8 mouse cellular contexts compared by ENCODE assay signal in genomic region chr19:46764763-46765117, GRCm38 (mm10). TPM values are rescaled to one million over a fixed set of nuclear protein-coding genes. Genes with fewer than 3 reads are reported as not detected.
DNase-seq lines count a peak whose midpoint lies in the region; ATAC-seq and TF ChIP-seq lines count a peak whose summit lies in the region.

No protein-coding gene starts in this region.

- peaks cover 13% of the 10 kb centered on the region for H3K27me3 ChIP-seq in kidney, embryonic 14.5 days (ENCODE audit: control insufficient read depth, insufficient read depth, low read length)
- peaks cover 17% of the 10 kb centered on the region for H3K27me3 ChIP-seq in embryonic facial prominence, embryonic 15.5 days
- peaks cover 6% of the 10 kb centered on the region for H3K27me3 ChIP-seq in midbrain, embryonic 11.5 days (ENCODE audit: control insufficient read depth, insufficient read depth, low read length)

- whole genome bisulfite sequencing in kidney, embryonic 14.5 days: 65% methylated on average over 9 of the region's 9 CpGs
- WGBS in bone marrow, adult 2 months: 65% methylated on average over 9 of the region's 9 CpGs
- WGBS in embryonic facial prominence, embryonic 15.5 days: 70% methylated on average over 9 of the region's 9 CpGs
- 62% methylated on average over 9 of the region's 9 CpGs for WGBS in midbrain, embryonic 11.5 days

- H3K4me1 ChIP-seq in kidney, embryonic 14.5 days (ENCODE audit: control insufficient read depth, insufficient read depth, low read length): peaks cover 17% of the 10 kb centered on the region; the same call in 1 of the 2 replicates
- H3K4me1 ChIP-seq in bone marrow, adult 2 months (ENCODE audit: control insufficient read depth, insufficient read depth, low read length): peaks cover 4% of the 10 kb centered on the region
- H3K4me1 ChIP-seq in embryonic facial prominence, embryonic 15.5 days: peaks cover 26% of the 10 kb centered on the region
- peaks cover 20% of the 10 kb centered on the region for H3K4me1 ChIP-seq in midbrain, embryonic 11.5 days (ENCODE audit: control insufficient read depth, insufficient read depth, low read length)

- no peaks in the 10 kb centered on the region for H3K36me3 ChIP-seq in kidney, embryonic 14.5 days (ENCODE audit: control insufficient read depth, insufficient read depth, low read length)
- H3K36me3 ChIP-seq in embryonic facial prominence, embryonic 15.5 days: no peaks in the 10 kb centered on the region
- H3K36me3 ChIP-seq in midbrain, embryonic 11.5 days (ENCODE audit: control insufficient read depth, insufficient read depth, low read length): no peaks in the 10 kb centered on the region

- ATAC-seq in kidney, embryonic 14.5 days (ENCODE audit: low FRiP score, low TSS enrichment): no peak
- ATAC-seq in embryonic facial prominence, embryonic 15.5 days (ENCODE audit: insufficient number of reproducible peaks, low FRiP score, low TSS enrichment, low read depth): no peak
- ATAC-seq in midbrain, embryonic 11.5 days (ENCODE audit: low FRiP score): no peak

- no peak for DNase-seq in kidney, postnatal 10 days
- DNase-seq in midbrain, embryonic 11.5 days (ENCODE audit: low spot score, missing footprints): peak; percentile 86
- DNase-seq in layer of hippocampus, postnatal 36 days: no peak
- DNase-seq in adrenal gland, postnatal 10 days: no peak
- no peak for DNase-seq in urinary bladder, postnatal 25 days (ENCODE audit: low spot score)

- H3K27ac ChIP-seq in kidney, embryonic 14.5 days (ENCODE audit: low read depth, low read length): no peak overlapping the region
- no peak overlapping the region for H3K27ac ChIP-seq in bone marrow, adult 2 months (ENCODE audit: control insufficient read depth, insufficient read depth, low read depth, low read length, poor library complexity)
- no peak overlapping the region for H3K27ac ChIP-seq in embryonic facial prominence, embryonic 15.5 days (replicated peaks)
- no peak overlapping the region for H3K27ac ChIP-seq in midbrain, embryonic 11.5 days (ENCODE audit: low read depth, low read length)

- no peak for TF ChIP-seq CTCF in bone marrow, adult 2 months (IDR thresholded peaks at IDR 0.05; ENCODE audit: control insufficient read depth, insufficient read depth, low read length)

- no peak for TF ChIP-seq POLR2A in bone marrow, adult 2 months (IDR thresholded peaks at IDR 0.05; ENCODE audit: borderline replicate concordance, control insufficient read depth, low read depth, low read length)

- no peaks in the 10 kb centered on the region for H3K9me3 ChIP-seq in kidney, embryonic 14.5 days (ENCODE audit: control insufficient read depth, low read length)
- no peaks in the 10 kb centered on the region for H3K9me3 ChIP-seq in embryonic facial prominence, embryonic 15.5 days (replicated peaks)
- no peaks in the 10 kb centered on the region for H3K9me3 ChIP-seq in midbrain, embryonic 11.5 days (ENCODE audit: control insufficient read depth, low read length)

- H3K4me2 ChIP-seq in kidney, embryonic 14.5 days (replicated peaks; ENCODE audit: low read depth, low read length): peak overlapping the region; percentile 95
- H3K4me2 ChIP-seq in embryonic facial prominence, embryonic 15.5 days (replicated peaks): 0 out of 2 replicates have a peak overlapping the region, but pooled peaks have one; percentile 10
- peak overlapping the region; percentile 34 for H3K4me2 ChIP-seq in midbrain, embryonic 11.5 days

- 0 out of 2 replicates have a peak overlapping the region, but pooled peaks have one; percentile 34 for H3K9ac ChIP-seq in kidney, embryonic 14.5 days (ENCODE audit: low read depth, low read length)
- no peak overlapping the region for H3K9ac ChIP-seq in embryonic facial prominence, embryonic 15.5 days
- no peak overlapping the region for H3K9ac ChIP-seq in midbrain, embryonic 11.5 days (ENCODE audit: low read length)

- H3K4me3 ChIP-seq in kidney, embryonic 14.5 days (ENCODE audit: low read length): peak overlapping the region; percentile 85; the same call in 1 of the 2 replicates
- H3K4me3 ChIP-seq in bone marrow, adult 2 months (replicated peaks; ENCODE audit: control insufficient read depth, low read depth, low read length): peak overlapping the region; percentile 59
- H3K4me3 ChIP-seq in embryonic facial prominence, embryonic 15.5 days (replicated peaks): no peak overlapping the region
- H3K4me3 ChIP-seq in midbrain, embryonic 11.5 days (ENCODE audit: low read depth, low read length): 0 out of 2 replicates have a peak overlapping the region, but pooled peaks have one; percentile 0

RNA-seq across cellular contexts. Expression of gene Cnnm2, which starts 3.3 kb away (rescaled TPM):
- 3.7 and 6.8 TPM in 2 replicates for polyA plus RNA-seq in kidney, embryonic 14.5 days (2014; fragmentation: Nextera tagmentation; extraction: Ambion mirVana)
- 5.7 and 10.5 TPM in 2 replicates for polyA plus RNA-seq in bone marrow, adult 2 months (2011; ENCODE audit: insufficient read depth, insufficient read length, low replicate concordance, missing spikeins)
- polyA plus RNA-seq in embryonic facial prominence, embryonic 15.5 days (2015; fragmentation: Nextera tagmentation; extraction: Ambion mirVana): 3.6 and 4.1 TPM in 2 replicates
- 4.5 and 4.9 TPM in 2 replicates for polyA plus RNA-seq in midbrain, embryonic 11.5 days (2014; fragmentation: Nextera tagmentation; extraction: Ambion mirVana)
- total RNA-seq in layer of hippocampus, postnatal 36 days (2021): 10 to 100 TPM; 36.6 to 39.8 TPM
- 10 to 100 TPM; 13.2 to 23.4 TPM for total RNA-seq in adrenal gland, postnatal 10 days (2021)

RNA-seq across cellular contexts. Expression of gene As3mt, which starts 57.5 kb away (rescaled TPM):
- 32.1 and 39.0 TPM in 2 replicates for polyA plus RNA-seq in kidney, embryonic 14.5 days (2014; fragmentation: Nextera tagmentation; extraction: Ambion mirVana)
- 3.9 and 8.5 TPM in 2 replicates for polyA plus RNA-seq in bone marrow, adult 2 months (2011; ENCODE audit: insufficient read depth, insufficient read length, low replicate concordance, missing spikeins)
- polyA plus RNA-seq in embryonic facial prominence, embryonic 15.5 days (2015; fragmentation: Nextera tagmentation; extraction: Ambion mirVana): 25.1 TPM in 2 replicates
- 33.8 and 37.6 TPM in 2 replicates for polyA plus RNA-seq in midbrain, embryonic 11.5 days (2014; fragmentation: Nextera tagmentation; extraction: Ambion mirVana)
- 10 to 100 TPM; 21.3 to 22.4 TPM for total RNA-seq in layer of hippocampus, postnatal 36 days (2021)
- 10 to 100 TPM; 55.2 to 62.9 TPM for total RNA-seq in adrenal gland, postnatal 10 days (2021)

Comparison
In these comparisons a context has a peak if more than half of its experiments do, and no peak if none do; other contexts are left out.
1. H3K4me2 ChIP-seq: peak in every context shown above with its lines; median percentile 95 in kidney, embryonic 14.5 days; 34 in midbrain, embryonic 11.5 days; 10 in embryonic facial prominence, embryonic 15.5 days.